16 mouse cellular contexts compared by ENCODE assay signal in the genomic region with DNA sequence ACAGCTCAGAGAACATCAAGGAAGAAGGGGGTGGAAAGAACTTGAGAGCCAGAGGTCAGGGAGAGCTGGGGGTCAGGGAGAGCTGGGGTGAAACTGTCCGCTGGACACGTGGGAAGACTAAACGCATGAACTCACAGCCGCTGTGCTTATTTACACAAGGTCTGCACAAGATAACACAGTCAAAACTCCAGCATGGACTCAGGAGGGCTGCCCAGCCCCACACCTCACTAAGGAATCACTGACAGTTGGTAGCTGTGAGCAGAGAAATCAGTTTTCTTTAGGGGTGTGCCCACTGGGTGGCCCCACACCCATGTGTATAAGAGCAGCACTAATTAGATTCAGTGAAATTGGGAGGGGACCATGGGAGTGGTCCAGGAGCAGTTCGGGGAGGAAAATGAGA. TPM values are rescaled to one million over a fixed set of nuclear protein-coding genes. Genes with fewer than 3 reads are reported as not detected.
"Had no signal": no experiment of that assay in that cellular context is flagged by ENCODE, and none has a peak within 500 bp of the region (broad histone marks: within the 10 kb centered on the region; RNA-seq: fewer than 3 reads in every experiment).

No protein-coding gene starts in this region.

- H3K4me3 ChIP-seq: left cerebral cortex, adult 2 months; liver, embryonic 15.5 days; megakaryocyte, embryonic 14.5 days; midbrain, embryonic 12.5 days; neural tube, embryonic 13.5 days had no signal

- H3K9ac ChIP-seq: hindbrain, embryonic 14.5 days; liver, embryonic 15.5 days; midbrain, embryonic 12.5 days; neural tube, embryonic 13.5 days had no signal

- H3K4me2 ChIP-seq: hindbrain, embryonic 14.5 days; liver, embryonic 15.5 days; midbrain, embryonic 12.5 days; neural tube, embryonic 13.5 days had no signal

- DNase-seq: kidney, adult 2 months; kidney, postnatal 36 days; liver; lung, adult 2 months; lung, postnatal 4 days; right cerebral cortex, postnatal 14 days; thymus, adult 2 months; thymus, postnatal 25 days had no signal

- H3K27me3 ChIP-seq: liver, embryonic 15.5 days; megakaryocyte, embryonic 14.5 days; midbrain, embryonic 12.5 days; neural tube, embryonic 13.5 days had no signal

- H3K36me3 ChIP-seq: liver, embryonic 15.5 days; midbrain, embryonic 12.5 days; neural tube, embryonic 13.5 days had no signal

- H3K27ac ChIP-seq: hindbrain, embryonic 14.5 days; left cerebral cortex, adult 2 months; liver, embryonic 15.5 days; midbrain, embryonic 12.5 days; neural tube, embryonic 13.5 days had no signal

- H3K9me3 ChIP-seq: liver, embryonic 15.5 days; midbrain, embryonic 12.5 days; neural tube, embryonic 13.5 days had no signal

- ATAC-seq: lung, postnatal 0 days; midbrain, embryonic 16.5 days had no signal

- H3K4me1 ChIP-seq: liver, embryonic 15.5 days; midbrain, embryonic 12.5 days; neural tube, embryonic 13.5 days had no signal

RNA-seq across cellular contexts. Expression of a gene that starts 27.2 kb away (rescaled TPM):
- polyA plus RNA-seq: hindbrain, embryonic 14.5 days; midbrain, embryonic 16.5 days had no signal
